Mouse (Mus musculus): ENCODE data around the gene 3110040N11Rik. TPM values are rescaled to one million over a fixed set of nuclear protein-coding genes. Genes with fewer than 3 reads are reported as not detected.

The 3110040N11Rik gene
- total and polyA plus RNA-seq, 2 experiments from 2014 or later = 41.8 to 48.9 TPM

DNA sequence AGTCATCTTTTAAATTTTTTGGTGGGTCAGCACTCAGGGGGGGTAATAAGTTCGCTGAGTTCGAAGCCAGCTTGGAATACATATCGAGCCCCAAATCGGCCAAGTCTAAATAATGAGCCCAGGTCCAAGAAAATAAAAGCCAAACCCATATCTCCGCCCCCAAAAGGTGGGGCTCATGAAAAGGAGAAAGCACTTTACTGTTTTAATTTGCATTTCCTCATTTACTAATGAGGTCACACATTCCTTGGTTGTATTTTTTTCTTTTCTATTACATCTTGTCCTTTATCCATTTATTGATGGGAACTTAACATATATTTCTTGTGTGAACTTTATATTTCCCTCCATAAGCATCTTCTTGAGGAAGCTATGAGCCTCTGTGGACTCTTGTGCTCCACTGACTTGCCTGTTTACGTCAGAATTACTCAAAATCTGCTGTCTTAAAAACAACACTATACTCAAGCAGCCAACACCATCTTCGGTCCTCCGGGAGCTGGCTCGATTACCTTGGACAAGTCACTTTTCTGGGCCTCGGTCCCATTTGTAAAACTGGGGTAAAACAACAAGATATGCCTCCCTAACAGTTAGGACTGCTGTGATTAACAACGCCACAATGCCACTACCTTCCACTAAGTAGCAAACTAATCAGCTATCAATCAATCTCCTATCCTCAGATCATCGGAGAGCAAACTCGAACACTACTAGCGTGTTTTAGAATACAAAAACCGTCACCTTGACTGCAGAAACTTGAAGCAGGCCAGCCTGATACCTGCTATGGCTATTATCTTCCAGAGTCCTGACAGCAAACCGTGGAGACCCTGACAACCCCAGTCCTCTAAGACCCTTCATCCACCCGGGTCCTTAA, 38.8 kb upstream of the 3110040N11Rik start:
- ATAC-seq (no peak), DNase-seq (ENCODE audit: low spot score) (no peak)
- H3K36me3 ChIP-seq (ENCODE audit: insufficient read depth, low read length) = no peaks in the 10 kb centered on the region
- H3K4me3 ChIP-seq (ENCODE audit: low read length) = peak overlapping the region; percentile 78
- peak overlapping the region; percentile 87 for H3K9ac ChIP-seq (replicated peaks; ENCODE audit: low read length)
- TF ChIP-seq CTCF (IDR thresholded peaks at IDR 0.05; ENCODE audit: low read depth) = no peak
- H3K4me1 ChIP-seq (ENCODE audit: insufficient read depth, low read length) = peaks cover 25% of the 10 kb centered on the region
- no peaks in the 10 kb centered on the region for H3K9me3 ChIP-seq (ENCODE audit: low read length)
- WGBS = 21% methylated on average over 17 of the region's 17 CpGs
- no peaks in the 10 kb centered on the region for H3K27me3 ChIP-seq (ENCODE audit: insufficient read depth, low read length)
- H3K27ac ChIP-seq = peak overlapping the region; percentile 97
- peak overlapping the region; percentile 81 for H3K4me2 ChIP-seq (ENCODE audit: low read depth, low read length)

GRCm38 (mm10) chr7:81825381-81825780, 36.1 kb upstream of the 3110040N11Rik start:
- ATAC-seq (no peak), DNase-seq (ENCODE audit: low spot score) (peak; percentile 31)

DNA sequence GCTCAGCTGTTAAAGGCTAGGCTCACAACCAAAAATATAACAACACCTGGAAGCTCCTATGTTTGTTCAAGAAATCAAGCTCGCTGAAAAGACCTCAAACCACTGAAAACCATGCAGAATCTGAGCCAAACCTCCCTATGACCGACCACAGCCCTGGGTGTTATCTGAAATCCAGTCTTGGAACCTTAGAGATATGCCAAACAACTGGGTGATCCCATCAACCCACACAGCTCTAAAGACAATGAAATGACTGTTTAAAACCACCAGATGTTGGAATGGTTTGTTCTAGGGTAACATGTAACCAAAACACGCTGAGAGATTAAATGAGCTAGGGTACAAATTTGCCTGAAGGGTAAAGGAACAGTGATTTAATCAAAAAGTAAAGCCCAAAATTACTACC, 35.6 kb upstream of the 3110040N11Rik start:
- Histone ChIP-seq H3K4me3 (ENCODE audit: low read length) (no peak overlapping the region), H3K27me3 (ENCODE audit: insufficient read depth, low read length) (no peaks in the 10 kb centered on the region), H3K9ac (replicated peaks; ENCODE audit: low read length) (no peak overlapping the region), H3K4me1 (ENCODE audit: insufficient read depth, low read length) (peaks cover 25% of the 10 kb centered on the region), H3K4me2 (ENCODE audit: low read depth, low read length) (peak overlapping the region; percentile 81; the same call in 1 of the 2 replicates), H3K36me3 (ENCODE audit: insufficient read depth, low read length) (no peaks in the 10 kb centered on the region), H3K27ac (no peak overlapping the region), H3K9me3 (ENCODE audit: low read length) (no peaks in the 10 kb centered on the region)
- WGBS = 65% methylated on average over 3 of the region's 3 CpGs
- ATAC-seq = no peak
- TF ChIP-seq CTCF (IDR thresholded peaks at IDR 0.05; ENCODE audit: low read depth) = no peak
- no peak for DNase-seq (ENCODE audit: low spot score)

More at GRCm38 (mm10) chr7:81825381-81825780, 36.1 kb upstream of the 3110040N11Rik start:
- H3K4me3 ChIP-seq (ENCODE audit: low read length) = no peak overlapping the region
- H3K27me3 ChIP-seq (ENCODE audit: insufficient read depth, low read length) = no peaks in the 10 kb centered on the region
- H3K9ac ChIP-seq (replicated peaks; ENCODE audit: low read length) = no peak overlapping the region
- 13% methylated on average over 3 of the region's 3 CpGs for WGBS
- no peaks in the 10 kb centered on the region for H3K9me3 ChIP-seq (ENCODE audit: low read length)
- peak overlapping the region; percentile 81 for H3K4me2 ChIP-seq (ENCODE audit: low read depth, low read length)
- H3K4me1 ChIP-seq (ENCODE audit: insufficient read depth, low read length) = peaks cover 25% of the 10 kb centered on the region
- H3K27ac ChIP-seq = no peak overlapping the region
- TF ChIP-seq CTCF (IDR thresholded peaks at IDR 0.05; ENCODE audit: low read depth) = no peak
- H3K36me3 ChIP-seq (ENCODE audit: insufficient read depth, low read length) = no peaks in the 10 kb centered on the region

- Histone ChIP-seq H3K9ac (replicated peaks; ENCODE audit: low read length) (no peak overlapping the region), H3K27me3 (ENCODE audit: insufficient read depth, low read length) (no peaks in the 10 kb centered on the region), H3K36me3 (ENCODE audit: insufficient read depth, low read length) (no peaks in the 10 kb centered on the region), H3K9me3 (ENCODE audit: low read length) (no peaks in the 10 kb centered on the region), H3K4me3 (ENCODE audit: low read length) (no peak overlapping the region), H3K4me1 (ENCODE audit: insufficient read depth, low read length) (no peaks in the 10 kb centered on the region), H3K4me2 (ENCODE audit: low read depth, low read length) (no peak overlapping the region), H3K27ac (no peak overlapping the region)
- no peak for TF ChIP-seq CTCF (IDR thresholded peaks at IDR 0.05; ENCODE audit: low read depth)
- no peak for DNase-seq (ENCODE audit: low spot score)
- ATAC-seq = no peak
- WGBS = 71% methylated on average over 5 of the region's 5 CpGs
Measured at GRCm38 (mm10) chr7:81806067-81806466, 16.8 kb upstream of the 3110040N11Rik start.

DNA sequence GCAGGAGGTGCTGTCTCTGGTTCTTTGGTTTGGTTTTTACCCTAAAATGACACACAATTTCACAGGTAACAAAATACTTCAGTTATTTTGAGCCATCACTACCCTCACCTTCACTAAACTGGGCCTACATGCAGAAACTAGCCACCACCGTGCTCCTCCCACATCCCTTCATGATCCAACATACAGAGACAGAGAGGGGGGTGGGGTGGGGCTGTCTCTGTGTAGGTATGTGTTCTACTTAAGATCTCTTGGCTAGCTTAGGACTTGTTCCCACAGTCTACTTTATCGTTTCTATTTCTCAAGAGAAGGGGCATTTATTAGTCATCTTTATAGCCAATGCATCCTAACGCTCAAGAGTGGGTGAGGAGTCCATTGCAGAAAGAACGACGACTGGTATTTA, 742 bp downstream of the 3110040N11Rik start:
- Histone ChIP-seq H3K36me3 (ENCODE audit: insufficient read depth, low read length) (peaks cover 5% of the 10 kb centered on the region; the same call in 1 of the 2 replicates), H3K4me3 (ENCODE audit: low read length) (peak overlapping the region; percentile 55), H3K9ac (replicated peaks; ENCODE audit: low read length) (peak overlapping the region; percentile 80), H3K4me2 (ENCODE audit: low read depth, low read length) (peak overlapping the region; percentile 88), H3K4me1 (ENCODE audit: insufficient read depth, low read length) (peaks cover 4% of the 10 kb centered on the region; the same call in 1 of the 2 replicates), H3K9me3 (ENCODE audit: low read length) (no peaks in the 10 kb centered on the region), H3K27me3 (ENCODE audit: insufficient read depth, low read length) (no peaks in the 10 kb centered on the region), H3K27ac (peak overlapping the region; percentile 99)
- ATAC-seq = peak; percentile 30; the same call in 1 of the 2 replicates
- 8% methylated on average over 5 of the region's 5 CpGs for WGBS
- DNase-seq (ENCODE audit: low spot score) = peak; percentile 40
- no peak for TF ChIP-seq CTCF (IDR thresholded peaks at IDR 0.05; ENCODE audit: low read depth)

DNA sequence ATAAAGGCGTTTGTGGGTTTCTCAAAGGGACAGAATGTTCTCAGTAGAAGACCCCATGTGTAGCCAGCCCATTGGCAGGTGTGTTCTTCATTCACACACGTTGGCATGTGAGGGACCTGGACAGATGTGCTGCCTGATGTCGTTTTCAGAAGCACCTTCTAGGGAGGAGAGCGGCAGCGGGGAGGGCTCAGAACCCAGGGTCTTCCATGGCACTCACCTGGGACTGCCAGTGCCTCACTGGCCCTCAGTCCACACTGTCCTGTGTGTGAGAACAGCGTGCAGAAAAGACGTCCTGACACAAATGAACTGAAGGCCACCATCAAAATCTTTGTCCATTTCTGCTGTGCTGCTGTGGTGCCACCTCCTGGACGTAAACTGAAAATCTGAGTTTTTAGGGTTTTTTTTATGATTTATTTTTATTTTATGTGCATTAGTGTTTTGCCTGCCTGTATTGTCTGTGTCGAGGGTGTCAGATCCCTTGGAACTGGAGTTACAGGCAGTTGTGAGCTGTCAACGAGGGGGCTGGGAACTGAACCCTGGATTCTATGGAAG, 11.5 kb downstream of the 3110040N11Rik start:
- H3K4me3 ChIP-seq (ENCODE audit: low read length) = no peak overlapping the region
- TF ChIP-seq CTCF (IDR thresholded peaks at IDR 0.05; ENCODE audit: low read depth) = peak; percentile 71
- no peak overlapping the region for H3K9ac ChIP-seq (replicated peaks; ENCODE audit: low read length)
- 0 out of 2 replicates have a peak, but pooled peaks cover 6% of the 10 kb centered on the region for H3K9me3 ChIP-seq (ENCODE audit: low read length)
- H3K27me3 ChIP-seq (ENCODE audit: insufficient read depth, low read length) = no peaks in the 10 kb centered on the region
- 0 out of 2 replicates have a peak, but pooled peaks have one; percentile 32 for ATAC-seq
- no peak overlapping the region for H3K4me2 ChIP-seq (ENCODE audit: low read depth, low read length)
- peaks cover 24% of the 10 kb centered on the region for H3K36me3 ChIP-seq (ENCODE audit: insufficient read depth, low read length)
- no peak overlapping the region for H3K27ac ChIP-seq
- WGBS = 68% methylated on average over 10 of the region's 10 CpGs
- peak; percentile 48 for DNase-seq (ENCODE audit: low spot score)
- no peaks in the 10 kb centered on the region for H3K4me1 ChIP-seq (ENCODE audit: insufficient read depth, low read length)
